Mouse (Mus musculus) C2C12 (cell line): Measurements from ENCODE around the gene Acnat1.
"Not testable (repeated sequence)": the region's sequence is repeated elsewhere in the genome, so short reads cannot be mapped to it uniquely, and the experiment has no call there.

Experiments
- CTCF ChIP-seq: IDR thresholded peaks from one replicate; pipeline ENCODE4 v1.5.1; 2011; ENCODE audit not compliant: control insufficient read depth, insufficient read depth, insufficient read length
- USF1 ChIP-seq: IDR thresholded peaks from one replicate; pipeline ENCODE4 v1.6.1; 2011; ENCODE audit warnings: low read depth, mild to moderate bottlenecking, control low read depth, moderate library complexity

DNA sequence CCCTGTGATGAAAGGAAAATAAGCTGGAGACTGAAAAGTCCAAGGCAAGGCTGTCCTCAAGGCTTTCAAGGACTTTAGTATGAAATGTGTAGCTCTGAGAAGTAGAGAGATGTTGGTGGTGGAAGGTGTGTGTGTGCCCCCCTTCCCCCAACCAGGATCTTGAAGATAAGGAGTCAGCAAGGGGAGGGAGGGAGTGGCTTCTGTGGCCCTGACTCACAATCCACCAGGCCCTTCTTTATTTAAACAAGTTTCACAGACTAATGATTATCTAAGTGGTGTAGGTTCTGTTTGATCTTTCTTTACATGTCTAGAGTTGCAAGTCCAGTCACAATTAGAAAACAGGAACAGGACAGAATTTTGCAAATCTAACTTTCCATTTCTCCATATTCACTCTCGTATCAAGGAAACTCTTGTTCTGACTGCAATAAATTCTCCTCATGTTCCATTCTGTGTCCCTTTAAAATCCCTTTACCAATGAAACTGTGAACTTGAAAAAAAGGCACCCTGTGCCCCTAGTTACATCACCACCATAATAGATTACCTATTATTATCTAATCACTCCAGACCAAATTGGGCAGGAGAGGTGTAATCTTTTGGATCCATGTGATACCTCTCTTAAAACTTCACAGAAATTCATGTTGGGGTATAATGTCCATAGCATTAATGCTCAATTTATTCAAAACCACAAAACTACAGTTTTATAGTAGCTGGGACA is 22.4 kb downstream of the Acnat1 start:
- TF ChIP-seq CTCF, USF1: not testable (repeated sequence)
